Mouse (Mus musculus) liver (tissue): ENCODE measurements at regions not wholly inside any gene's neighbourhood (a gene's known extent, or its start where the extent isn't known, plus 50 kb on each side); places are given as distances from the start of the nearest gene placed in this dataset.

Experiments used
- DNase-seq: peaks from one replicate; pipeline ENCODE4 v3.0.0-alpha.2; 2020; ENCODE audit warnings: mixed read lengths

GRCm38 (mm10) chr3:61466641-61467040 lies 100.9 kb upstream of the B430305J03Rik start:
- DNase-seq: no peak

GRCm38 (mm10) chr3:61460076-61460475 lies 94.3 kb upstream of the B430305J03Rik start:
- no peak for DNase-seq

- no peak for DNase-seq
These were observed 90.8 kb upstream of the B430305J03Rik start for GRCm38 (mm10) chr3:61456598-61456997.

- DNase-seq: no peak
These were observed 76.4 kb upstream of the B430305J03Rik start for GRCm38 (mm10) chr3:61442000-61442739.

- DNase-seq: no peak
These were observed 75.7 kb upstream of the B430305J03Rik start for GRCm38 (mm10) chr3:61441445-61441844.

- DNase-seq: no peak
These were observed 63.0 kb upstream of the B430305J03Rik start for GRCm38 (mm10) chr3:61428713-61429112.

- DNase-seq: no peak
These were observed 58.2 kb upstream of the B430305J03Rik start for GRCm38 (mm10) chr3:61423945-61424344.

GRCm38 (mm10) chr3:61419706-61420105 lies 54.0 kb upstream of the B430305J03Rik start:
- no peak for DNase-seq

- DNase-seq: no peak
These were observed 52.3 kb upstream of the B430305J03Rik start for GRCm38 (mm10) chr3:61418096-61418495.
